Mouse (Mus musculus): ENCODE results near the gene Ppp4r3a. TPM values are rescaled to one million over a fixed set of nuclear protein-coding genes. Genes with fewer than 3 reads are reported as not detected.

Ppp4r3a gene
- polyA plus RNA-seq, 1 experiment from 2014 or later = 27.0 TPM

MicroRNA genes within 50 kb of the gene (microRNA counts, 519-probe panel; counts per million panel counts)
- microRNA mmu-miR-1190 = 2,499 counts per million, percentile 51 among the panel's probes with 10 or more counts

Small RNA genes lying within 50 kb of the gene (microRNA-seq; reads per million reads assigned to microRNA genes)
- not detected for gene Mir1190

Other genes starting within 250 kb of the Ppp4r3a start
- gene Gpr68, start 175.5 kb downstream of the Ppp4r3a start, polyA plus RNA-seq (2015; fragmentation: Nextera tagmentation; extraction: Ambion mirVana) = 6.0 and 7.1 TPM in 2 replicates
- gene Ccdc88c, start 54.6 kb downstream of the Ppp4r3a start, polyA plus RNA-seq (2015; fragmentation: Nextera tagmentation; extraction: Ambion mirVana) = 2.4 and 5.3 TPM in 2 replicates

All from heart, embryonic 15.5 days (tissue).